Mouse (Mus musculus): ENCODE measurements around the gene Psmd9.

Gene Psmd9

DNA sequence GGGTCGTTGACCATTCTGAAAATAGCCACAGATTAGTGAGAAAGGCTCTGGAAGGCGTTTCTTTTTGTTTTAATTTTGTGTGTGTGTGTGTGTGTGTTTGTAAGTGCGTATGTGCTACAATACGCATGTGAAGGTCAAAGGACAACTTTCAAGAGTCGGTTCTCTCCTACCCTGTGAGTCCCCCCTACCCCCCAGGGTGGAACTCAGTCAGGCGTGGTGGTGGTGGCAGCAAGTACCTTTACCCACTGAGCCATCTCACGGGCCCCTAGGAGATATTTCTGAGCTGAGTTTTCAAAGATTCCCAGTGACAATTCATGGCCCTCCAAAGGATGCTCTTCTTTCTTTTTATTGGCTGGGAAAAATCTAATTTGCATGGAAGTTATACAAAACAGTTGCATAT, 128.6 kb downstream of the Psmd9 start:
- DNase-seq (ENCODE audit: low spot score in 2 of 2), result no peak

DNA sequence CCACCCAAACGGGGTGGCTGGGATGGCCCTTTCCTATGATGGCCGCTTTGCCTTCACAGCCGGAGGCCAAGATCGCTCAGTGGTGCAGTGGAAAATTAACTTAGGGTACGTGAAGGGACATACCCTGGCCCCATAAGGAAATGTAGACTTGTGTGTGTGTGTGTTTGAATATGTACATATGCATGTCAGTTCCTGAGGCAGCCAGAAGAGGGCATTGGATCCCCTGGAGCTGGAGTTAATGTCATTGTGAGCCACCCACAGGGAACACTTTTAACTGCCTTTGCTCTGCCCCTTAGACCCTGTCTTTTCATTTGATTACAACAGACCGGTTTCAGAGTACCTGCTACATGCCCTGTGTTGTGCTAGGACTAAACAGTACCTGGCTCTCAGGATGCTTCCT, 129.3 kb downstream of the Psmd9 start:
- DNase-seq (ENCODE audit: low spot score in 2 of 2), result peak in 1 of 2 experiments; percentile 29
